8 mouse cellular contexts compared by ENCODE assay signal in the genomic region with DNA sequence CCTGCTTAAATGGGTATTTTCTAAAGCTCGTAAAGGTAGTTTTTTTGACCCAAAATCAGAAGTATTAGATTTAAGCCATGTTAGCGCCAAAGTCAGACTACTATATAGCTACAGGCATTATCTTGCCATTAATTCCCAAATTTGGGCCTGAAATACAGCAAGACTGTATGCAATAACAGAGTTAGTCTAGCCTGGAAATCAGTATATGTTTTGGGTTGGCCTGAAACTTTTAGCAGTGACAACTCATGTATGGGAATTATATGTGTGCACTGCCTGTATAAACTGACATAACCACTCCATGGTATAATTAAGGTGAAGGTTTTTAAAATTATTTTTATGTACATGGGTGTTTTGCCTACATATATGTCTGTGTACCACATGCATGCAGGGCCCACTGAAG. TPM values are rescaled to one million over a fixed set of nuclear protein-coding genes. Genes with fewer than 3 reads are reported as not detected.
DNase-seq lines count a peak whose midpoint lies in the region; ATAC-seq and TF ChIP-seq lines count a peak whose summit lies in the region.

A gene (minus strand): TSS at position 101 of the 400 bp plus-strand sequence.

- peak within 1 kb of the TSS; percentile 92 for H3K4me2 ChIP-seq in midbrain, embryonic 13.5 days (replicated peaks)

- H3K36me3 ChIP-seq in midbrain, embryonic 13.5 days, result peaks cover 43% of the 10 kb centered on the region

- no peak for TF ChIP-seq CTCF in bone marrow macrophage, adult 2 months (IDR thresholded peaks at IDR 0.05; ENCODE audit: low read depth, low read length)

- H3K27ac ChIP-seq in bone marrow macrophage, adult 2 months (ENCODE audit: insufficient read depth, low read depth, low read length), result peak within 1 kb of the TSS; percentile 70
- peak within 1 kb of the TSS; percentile 84 for H3K27ac ChIP-seq in midbrain, embryonic 13.5 days

- DNase-seq in layer of hippocampus, adult 18-20 months (ENCODE audit: low spot score in 2 of 2), result no peak
- no peak for DNase-seq in layer of hippocampus, adult 11-12 months (ENCODE audit: low spot score)
- no peak for DNase-seq in gonadal fat pad, adult 2 months (ENCODE audit: low read depth)
- DNase-seq in layer of hippocampus, postnatal 10 days (ENCODE audit: low spot score in 2 of 2), result no peak
- DNase-seq in cerebellum, adult 18-20 months, result no peak
- DNase-seq in T-cell, adult 2 months (ENCODE audit: low spot score), result no peak

- peaks cover 16% of the 10 kb centered on the region for H3K4me1 ChIP-seq in bone marrow macrophage, adult 2 months (ENCODE audit: control insufficient read depth, insufficient read depth, low read length)
- H3K4me1 ChIP-seq in midbrain, embryonic 13.5 days (replicated peaks), result peaks cover 28% of the 10 kb centered on the region

- WGBS in midbrain, embryonic 13.5 days, result 67% methylated on average over 2 of the region's 2 CpGs

- H3K4me3 ChIP-seq in bone marrow macrophage, adult 2 months (ENCODE audit: insufficient read depth, low read length), result peak within 1 kb of the TSS; percentile 88
- peak within 1 kb of the TSS; percentile 90 for H3K4me3 ChIP-seq in midbrain, embryonic 13.5 days (replicated peaks)

- no peak; the same call in 1 of the 2 replicates for ATAC-seq in midbrain, embryonic 13.5 days

- no peaks in the 10 kb centered on the region for H3K9me3 ChIP-seq in midbrain, embryonic 13.5 days

- TF ChIP-seq POLR2A in bone marrow macrophage, adult 2 months (IDR thresholded peaks at IDR 0.05; ENCODE audit: borderline replicate concordance, low read depth, low read length), result no peak

- H3K9ac ChIP-seq in midbrain, embryonic 13.5 days (replicated peaks), result peak within 1 kb of the TSS; percentile 97

- H3K27me3 ChIP-seq in midbrain, embryonic 13.5 days, result no peaks in the 10 kb centered on the region

RNA-seq across cellular contexts. Expression of the gene that starts here (rescaled TPM):
- total RNA-seq in layer of hippocampus, adult 18-20 months (2021), result 100 to 1,000 TPM; 241 to 256 TPM
- polyA plus RNA-seq in bone marrow macrophage, adult 2 months (2012; ENCODE audit: insufficient read depth, insufficient read length, missing spikeins), result 271 and 314 TPM in 2 replicates
- 136 and 153 TPM in 2 replicates for polyA plus RNA-seq in gonadal fat pad, adult 2 months (2012; rRNA removed)
- total RNA-seq in layer of hippocampus, postnatal 10 days (2021), result 100 to 1,000 TPM; 318 to 327 TPM
- 677 and 698 TPM in 2 replicates for polyA plus RNA-seq in midbrain, embryonic 13.5 days (2015; fragmentation: Nextera tagmentation; extraction: Ambion mirVana)
